Mouse (Mus musculus): ENCODE data around the gene 1700003F12Rik.

DNA sequence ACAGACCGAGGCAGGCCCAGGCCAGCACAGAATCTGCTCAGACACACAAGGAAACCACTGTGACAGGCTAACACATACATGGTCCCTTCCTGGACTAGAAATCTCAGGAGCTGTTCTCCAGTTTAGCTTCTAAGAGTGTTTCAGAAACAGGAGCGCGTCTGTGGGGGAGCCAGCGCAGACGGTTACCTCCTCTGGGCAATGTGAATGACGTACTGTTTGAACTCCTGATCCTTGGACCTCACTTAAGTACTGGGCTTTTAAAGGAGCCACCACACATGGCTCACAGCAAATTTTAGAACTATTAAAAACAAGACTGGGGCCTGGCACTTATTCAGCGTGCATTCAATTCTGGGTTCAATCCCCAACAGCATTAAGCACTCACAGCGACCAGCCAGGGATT lies 19.8 kb downstream of the 1700003F12Rik start:
- TF ChIP-seq ZC3H11A (IDR thresholded peaks at IDR 0.05; ENCODE audit: borderline replicate concordance, low read depth, low read length) (no peak), MAFK (IDR thresholded peaks at IDR 0.05; ENCODE audit: insufficient read depth, low read depth, low read length) (no peak)
